Mouse (Mus musculus) MEL (cell line): ENCODE measurements around the gene Eaf1. TPM values are rescaled to one million over a fixed set of nuclear protein-coding genes. Genes with fewer than 3 reads are reported as not detected.

ENCODE experiments used
- DNase-seq: peaks from one replicate; pipeline ENCODE4 v3.0.0; 2011; ENCODE audit warnings: low read depth, low spot score
- H3K27ac ChIP-seq: 2 replicates; pipeline ENCODE4 v1.5.1; 2012; ENCODE audit warnings: low read depth, mild to moderate bottlenecking, control low read depth, low read length, moderate library complexity; ENCODE audit not compliant: control insufficient read depth
- H3K27me3 ChIP-seq, 2 experiments: fragments of 150-350 bp in 1 of 2; sonication (generic) in 1 of 2; 2 replicates each; pipeline ENCODE4 v1.6.1; 2012; ENCODE audit warnings: low read length in 2 of 2, mild to moderate bottlenecking in 2 of 2, improper control_type of control experiment in 1 of 2, moderate library complexity in 1 of 2; ENCODE audit not compliant: insufficient read depth in 2 of 2, control insufficient read depth in 1 of 2
- H3K36me3 ChIP-seq, 2 experiments: 2 replicates each; pipeline ENCODE4 v1.6.1; 2012 to 2014; ENCODE audit warnings: low read length in 2 of 2, improper control_type of control experiment in 1 of 2, inconsistent platforms in 1 of 2, mild to moderate bottlenecking in 1 of 2; ENCODE audit not compliant: insufficient read depth in 2 of 2, control insufficient read depth in 1 of 2
- H3K4me1 ChIP-seq, 2 experiments: fragments of 150-350 bp in 1 of 2; sonication (generic) in 1 of 2; 2 replicates each; pipeline ENCODE4 v1.6.1; 2012; ENCODE audit warnings: low read length in 2 of 2, improper control_type of control experiment in 1 of 2, mild to moderate bottlenecking in 1 of 2; ENCODE audit not compliant: insufficient read depth in 2 of 2, control insufficient read depth in 1 of 2
- H3K4me3 ChIP-seq, 2 experiments: fragments of 150-350 bp in 1 of 2; sonication (generic) in 1 of 2; 2 replicates each; pipeline ENCODE4 v1.5.1; 2012; ENCODE audit warnings: low read depth in 2 of 2, low read length in 2 of 2, mild to moderate bottlenecking in 2 of 2, moderate library complexity in 2 of 2, control low read depth in 1 of 2, improper control_type of control experiment in 1 of 2; ENCODE audit not compliant: control insufficient read depth in 1 of 2, insufficient read depth in 1 of 2
- H3K79me2 ChIP-seq: 2 replicates; pipeline ENCODE4 v1.6.1; 2012; ENCODE audit warnings: mild to moderate bottlenecking, low read length, moderate library complexity; ENCODE audit not compliant: control insufficient read depth, poor library complexity, insufficient read depth
- H3K9ac ChIP-seq: 2 replicates; pipeline ENCODE4 v1.6.1; 2012; ENCODE audit warnings: low read depth, mild to moderate bottlenecking, control low read depth, low read length, moderate library complexity; ENCODE audit not compliant: control insufficient read depth, poor library complexity, severe bottlenecking
- H3K9me3 ChIP-seq: fragments of 150-350 bp; sonication (generic); replicated peaks from 2 replicates; pipeline ENCODE4 v1.6.1; 2012; ENCODE audit warnings: mild to moderate bottlenecking, low read length, improper control_type of control experiment, moderate library complexity; ENCODE audit not compliant: insufficient read depth
- BHLHE40 ChIP-seq: IDR thresholded peaks from 2 replicates; pipeline ENCODE4 v1.6.1; 2012; ENCODE audit warnings: low read depth, mild to moderate bottlenecking, inconsistent platforms, low read length, improper control_type of control experiment, borderline replicate concordance
- CHD1 ChIP-seq: IDR thresholded peaks from 2 replicates; pipeline ENCODE4 v1.6.1; 2012; ENCODE audit warnings: low read depth, mild to moderate bottlenecking, inconsistent platforms, low read length, improper control_type of control experiment
- CTCF ChIP-seq, 3 experiments: IDR thresholded peaks in 2 of 3; conservative IDR thresholded peaks in 1 of 3; 2 replicates each; pipeline ENCODE4 v1.5.1; 2011 to 2012; ENCODE audit warnings: low read length in 3 of 3, low read depth in 2 of 3, mild to moderate bottlenecking in 2 of 3, improper control_type of control experiment in 1 of 3, inconsistent platforms in 1 of 3, mixed read lengths in 1 of 3, moderate library complexity in 1 of 3; ENCODE audit not compliant: control insufficient read depth in 1 of 3, insufficient read depth in 1 of 3, poor library complexity in 1 of 3, severe bottlenecking in 1 of 3
- E2F4 ChIP-seq: IDR thresholded peaks from 2 replicates; pipeline ENCODE4 v1.6.1; 2011; ENCODE audit warnings: low read depth, low read length, improper control_type of control experiment, borderline replicate concordance
- ELF1 ChIP-seq: IDR thresholded peaks from 2 replicates; pipeline ENCODE4 v1.6.1; 2014; ENCODE audit warnings: low read depth, mild to moderate bottlenecking, inconsistent platforms, low read length, improper control_type of control experiment, moderate library complexity
- EP300 ChIP-seq, 2 experiments: IDR thresholded peaks; 2 replicates each; pipeline ENCODE4 v1.6.1; 2011; ENCODE audit warnings: improper control_type of control experiment in 2 of 2, low read length in 2 of 2, low read depth in 1 of 2, mild to moderate bottlenecking in 1 of 2
- GABPA ChIP-seq: IDR thresholded peaks from 2 replicates; pipeline ENCODE4 v1.6.1; 2012; ENCODE audit warnings: low read depth, mild to moderate bottlenecking, inconsistent platforms, low read length, improper control_type of control experiment, moderate library complexity
- GATA1 ChIP-seq: IDR thresholded peaks from 2 replicates; pipeline ENCODE4 v1.6.1; 2011; ENCODE audit warnings: low read depth, low read length, improper control_type of control experiment
- KAT2A ChIP-seq: conservative IDR thresholded peaks from 2 replicates; pipeline ENCODE4 v1.6.1; 2012; ENCODE audit warnings: low read depth, low read length, improper control_type of control experiment, inconsistent platforms
- MAFK ChIP-seq: IDR thresholded peaks from 2 replicates; pipeline ENCODE4 v1.6.1; 2011; ENCODE audit warnings: low read depth, mild to moderate bottlenecking, low read length, improper control_type of control experiment, borderline replicate concordance
- MAX ChIP-seq: IDR thresholded peaks from 2 replicates; pipeline ENCODE4 v1.6.1; 2011; ENCODE audit warnings: low read length, improper control_type of control experiment
- MAZ ChIP-seq: IDR thresholded peaks from 2 replicates; pipeline ENCODE4 v1.6.1; 2012; ENCODE audit warnings: low read depth, mild to moderate bottlenecking, inconsistent platforms, low read length, improper control_type of control experiment
- MEF2A ChIP-seq: IDR thresholded peaks from 2 replicates; pipeline ENCODE4 v1.6.1; 2014; ENCODE audit warnings: low read depth, mild to moderate bottlenecking, inconsistent platforms, low read length, improper control_type of control experiment; ENCODE audit not compliant: poor library complexity, insufficient replicate concordance, severe bottlenecking; ENCODE audit errors: extremely low read depth
- MXI1 ChIP-seq: IDR thresholded peaks from 2 replicates; pipeline ENCODE4 v1.6.1; 2011; ENCODE audit warnings: mild to moderate bottlenecking, low read depth, low read length, improper control_type of control experiment
- MYB ChIP-seq: IDR thresholded peaks from 2 replicates; pipeline ENCODE4 v1.6.1; 2011; ENCODE audit warnings: mild to moderate bottlenecking, low read depth, low read length, improper control_type of control experiment
- MYC ChIP-seq: IDR thresholded peaks from 2 replicates; pipeline ENCODE4 v1.6.1; 2011; ENCODE audit warnings: low read depth, mild to moderate bottlenecking, low read length, improper control_type of control experiment, moderate library complexity
- POLR2AphosphoS2 ChIP-seq: IDR thresholded peaks from 2 replicates; pipeline ENCODE4 v1.6.1; 2011; ENCODE audit warnings: low read length, improper control_type of control experiment
- RAD21 ChIP-seq: IDR thresholded peaks from 2 replicates; pipeline ENCODE4 v1.6.1; 2011; ENCODE audit warnings: mild to moderate bottlenecking, low read depth, low read length, improper control_type of control experiment
- RCOR1 ChIP-seq: IDR thresholded peaks from 2 replicates; pipeline ENCODE4 v1.6.1; 2012; ENCODE audit warnings: low read depth, mild to moderate bottlenecking, inconsistent platforms, low read length, improper control_type of control experiment
- SIN3A ChIP-seq: IDR thresholded peaks from 2 replicates; pipeline ENCODE4 v1.6.1; 2012; ENCODE audit warnings: low read length, improper control_type of control experiment, inconsistent platforms
- TBP ChIP-seq: IDR thresholded peaks from 2 replicates; pipeline ENCODE4 v1.8.0; 2011; ENCODE audit warnings: low read depth, low read length, improper control_type of control experiment
- TCF12 ChIP-seq: IDR thresholded peaks from 2 replicates; pipeline ENCODE4 v1.6.1; 2014; ENCODE audit warnings: low read depth, mild to moderate bottlenecking, inconsistent platforms, low read length, improper control_type of control experiment, moderate library complexity
- UBTF ChIP-seq: IDR thresholded peaks from 2 replicates; pipeline ENCODE4 v1.6.1; 2012; ENCODE audit warnings: low read depth, mild to moderate bottlenecking, inconsistent platforms, low read length, improper control_type of control experiment, moderate library complexity, borderline replicate concordance; ENCODE audit not compliant: insufficient read depth
- USF1 ChIP-seq: IDR thresholded peaks from 2 replicates; pipeline ENCODE4 v1.6.1; 2014; ENCODE audit warnings: low read depth, mild to moderate bottlenecking, inconsistent platforms, low read length, improper control_type of control experiment, moderate library complexity
- ZC3H11A ChIP-seq: IDR thresholded peaks from 2 replicates; pipeline ENCODE4 v1.6.1; 2012; ENCODE audit warnings: low read depth, mild to moderate bottlenecking, inconsistent platforms, low read length, improper control_type of control experiment
- ZMIZ1 ChIP-seq: IDR thresholded peaks from 2 replicates; pipeline ENCODE4 v1.6.1; 2012; ENCODE audit warnings: low read depth, mild to moderate bottlenecking, inconsistent platforms, low read length, improper control_type of control experiment, moderate library complexity
- ZNF384 ChIP-seq: IDR thresholded peaks from 2 replicates; pipeline ENCODE4 v1.6.1; 2012; ENCODE audit warnings: low read depth, mild to moderate bottlenecking, inconsistent platforms, low read length, improper control_type of control experiment
- polyA plus RNA-seq, 2 experiments: library from polyadenylated mRNA; stranded (reverse) in 1 of 2; unstranded in 1 of 2; fragments of >175 nt in 1 of 2; fragments of >200 nt in 1 of 2; gene quantifications; 2 replicates each; pipeline versions ENCODE4 v1.2.1 to v1.2.4; 2012; ENCODE audit warnings: low replicate concordance in 2 of 2, low read depth in 1 of 2; ENCODE audit not compliant: insufficient read length in 2 of 2, insufficient read depth in 1 of 2, missing spikeins in 1 of 2
- total RNA-seq: library from RNA; depleted of rRNA; stranded (reverse); fragments of 300-350 nt; gene quantifications from 2 replicates; pipeline ENCODE4 v1.2.3, GENCODE M21; 2012; rRNA removed

Eaf1 gene
- 44.4 and 50.6 TPM in 2 replicates for total RNA-seq
- polyA plus RNA-seq: 10 to 100 TPM in 1 of 2 experiments, not detected in 1; 67.2 TPM

GRCm38 (mm10) chr14:31494349-31494974 is at the start of gene Eaf1:
Gene Eaf1, plus strand, starts transcription at chr14:31494399.
- Histone ChIP-seq H3K27me3 (no peaks in the 10 kb centered on the region), H3K79me2 (peaks cover 65% of the 10 kb centered on the region), H3K9me3 (no peaks in the 10 kb centered on the region), H3K27ac (peak within 1 kb of the TSS; percentile 88), H3K9ac (peak within 1 kb of the TSS; percentile 95), H3K4me1 (peaks cover 5 to 13% of the 10 kb centered on the region in 2 experiments), H3K4me3 (peak within 1 kb of the TSS; percentile 87 to 98), H3K36me3 (peaks cover 18 to 32% of the 10 kb centered on the region in 2 experiments)
- DNase-seq: peak; percentile 75
- TF ChIP-seq MAZ: no peak
- peak; percentile 78; the same call in 1 of the 2 replicates for TF ChIP-seq BHLHE40
- no peak for TF ChIP-seq RCOR1
- TF ChIP-seq MXI1: no peak
- TF ChIP-seq ZC3H11A: no peak
- TF ChIP-seq TCF12: no peak
- TF ChIP-seq MAFK: 0 out of 2 replicates have a peak, but pooled peaks have one; percentile 8
- no peak for TF ChIP-seq MEF2A
- TF ChIP-seq SIN3A: peak; percentile 58
- no peak for TF ChIP-seq ZMIZ1
- TF ChIP-seq RAD21: no peak
- peak; percentile 14; the same call in 1 of the 2 replicates for TF ChIP-seq MAX
- TF ChIP-seq MYB: peak; percentile 99
- peak in 1 of 2 experiments; percentile 57; a peak in 2 of 4 replicates for TF ChIP-seq EP300 (IDR thresholded peaks at IDR 0.05; ENCODE audit: low read depth in 1 of 2, low read length in 2 of 2)
- TF ChIP-seq CHD1: no peak
- TF ChIP-seq KAT2A: no peak
- TF ChIP-seq MYC: no peak
- no peak for TF ChIP-seq USF1
- 0 out of 2 replicates have a peak, but pooled peaks have one; percentile 25 for TF ChIP-seq ELF1
- TF ChIP-seq GATA1: no peak
- TF ChIP-seq TBP: no peak
- TF ChIP-seq CTCF (IDR thresholded peaks at IDR 0.05 in 2 of 3, conservative IDR thresholded peaks at IDR 0.05 in 1 of 3; ENCODE audit: control insufficient read depth in 1 of 3, insufficient read depth in 1 of 3, low read depth in 2 of 3, low read length in 3 of 3, poor library complexity in 1 of 3, severe bottlenecking in 1 of 3): no peak
- TF ChIP-seq UBTF: no peak
- TF ChIP-seq E2F4: no peak
- peak; percentile 43; the same call in 1 of the 2 replicates for TF ChIP-seq ZNF384
- TF ChIP-seq GABPA: no peak
- no peak for TF ChIP-seq POLR2AphosphoS2
